Mouse (Mus musculus): ENCODE results near the gene Elmo1.

- TF ChIP-seq UBTF (IDR thresholded peaks at IDR 0.05; ENCODE audit: low read depth, low read length): no peak
- no peak for TF ChIP-seq CTCF (conservative IDR thresholded peaks at IDR 0.05 in 1 of 2, IDR thresholded peaks at IDR 0.05 in 1 of 2; ENCODE audit: low read depth in 2 of 2, low read length in 2 of 2)
- TF ChIP-seq ZC3H11A (IDR thresholded peaks at IDR 0.05; ENCODE audit: low read depth, low read length): no peak
- TF ChIP-seq POLR2A (IDR thresholded peaks at IDR 0.05; ENCODE audit: low read depth, low read length): no peak
- no peak for TF ChIP-seq MAX (IDR thresholded peaks at IDR 0.05; ENCODE audit: low read length)
- TF ChIP-seq BHLHE40 (IDR thresholded peaks at IDR 0.05; ENCODE audit: low read depth, low read length): no peak
- no peak for TF ChIP-seq IRF4 (IDR thresholded peaks at IDR 0.05; ENCODE audit: low read depth, low read length)
- no peak for TF ChIP-seq TCF12 (IDR thresholded peaks at IDR 0.05; ENCODE audit: low read depth, low read length)
- TF ChIP-seq E2F4 (IDR thresholded peaks at IDR 0.05; ENCODE audit: insufficient replicate concordance, low read depth, low read length): no peak
Observed at GRCm38 (mm10) chr13:20352631-20353030, 262.2 kb downstream of the Elmo1 start.
